Mouse (Mus musculus): ENCODE measurements around the gene Olfr1414. TPM values are rescaled to one million over a fixed set of nuclear protein-coding genes. Genes with fewer than 3 reads are reported as not detected.

Olfr1414 gene
- total and polyA plus RNA-seq, 3 experiments: 0.25 TPM; not detected in 2

DNA sequence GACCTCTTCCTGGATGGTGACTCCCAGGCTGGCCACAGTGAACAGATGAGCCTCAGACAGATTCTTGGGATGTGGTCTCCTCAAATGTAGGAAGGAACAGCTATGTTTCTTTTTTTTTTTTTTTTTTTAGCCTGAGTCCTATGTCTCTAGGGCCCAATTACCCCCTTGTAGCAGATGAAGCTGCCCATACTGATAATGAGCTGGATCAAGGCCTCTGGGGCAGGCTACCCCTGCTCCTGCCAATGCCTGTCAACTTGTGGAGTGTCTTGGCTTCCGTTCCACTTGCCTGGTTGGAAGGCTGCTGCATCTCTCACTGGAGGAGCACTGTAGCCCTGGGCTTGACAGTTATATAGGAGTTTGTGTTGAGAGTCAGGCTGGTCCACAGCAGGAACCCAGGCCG lies 22.5 kb downstream of the Olfr1414 start, which contains the start of gene Olfr1415:
Gene Olfr1415 (minus strand): TSS at position 101 of the 400 bp plus-strand sequence.
- H3K4me1 ChIP-seq (ENCODE audit: control insufficient read depth in 1 of 2, insufficient read depth in 2 of 2): no peaks in the 10 kb centered on the region
- no peak within 1 kb of the TSS for H3K27ac ChIP-seq (ENCODE audit: insufficient read depth, low read depth)
- no peaks in the 10 kb centered on the region for H3K79me2 ChIP-seq (replicated peaks; ENCODE audit: control insufficient read depth, extremely low read depth, insufficient read depth, poor library complexity, severe bottlenecking)
- no peak for DNase-seq (ENCODE audit: extremely low read depth)
- no peak within 1 kb of the TSS for H3K4me3 ChIP-seq (replicated peaks in 1 of 3; ENCODE audit: low read depth in 2 of 3, low read length in 2 of 3, poor library complexity in 1 of 3)
- in situ Hi-C loops (cut with MboI; ENCODE audit: low pct_ligation_motif_present, low pct_unique_long_range_greater_than_20kb, low sequenced_read_pairs): no loop called here
- H3K27me3 ChIP-seq (replicated peaks): peaks cover 61% of the 10 kb centered on the region
- TF ChIP-seq MEF2A (IDR thresholded peaks at IDR 0.05; ENCODE audit: borderline replicate concordance, low read depth, low read length): no peak
- TF ChIP-seq POLR2A (IDR thresholded peaks at IDR 0.05; ENCODE audit: low read depth, low read length): no peak
- no peak for TF ChIP-seq JUND (conservative IDR thresholded peaks at IDR 0.05; ENCODE audit: low read depth, low read length)
- no peak for TF ChIP-seq E2F4 (IDR thresholded peaks at IDR 0.05; ENCODE audit: insufficient replicate concordance, low read depth, low read length)
- no peak for TF ChIP-seq PAX5 (IDR thresholded peaks at IDR 0.05; ENCODE audit: low read length)
- no peak for TF ChIP-seq SMC3 (IDR thresholded peaks at IDR 0.05; ENCODE audit: low read depth, low read length)
- dilution Hi-C loops (cut with MboI; ENCODE audit: extremely low pct_ligation_motif_present, extremely low pct_unique_long_range_greater_than_20kb, low sequenced_read_pairs): no loop called here
- peaks cover 6% of the 10 kb centered on the region for H3K9me3 ChIP-seq (replicated peaks; ENCODE audit: low read length)
- H3K36me3 ChIP-seq (replicated peaks in 1 of 2; ENCODE audit: control insufficient read depth in 1 of 2, insufficient read depth in 1 of 2, low read length in 1 of 2): no peaks in the 10 kb centered on the region
- no peak within 1 kb of the TSS for H3K4me2 ChIP-seq (ENCODE audit: insufficient read depth, low read depth, poor library complexity, severe bottlenecking)
- no peak within 1 kb of the TSS for H3K9ac ChIP-seq (ENCODE audit: insufficient read depth, low read depth)

GRCm38 (mm10) chr1:92485013-92485412 lies 33.4 kb downstream of the Olfr1414 start, which contains the start of gene Olfr1416:
Gene Olfr1416, minus strand, starts transcription at chr1:92485113.
- H3K4me2 ChIP-seq (ENCODE audit: insufficient read depth, low read depth, poor library complexity, severe bottlenecking): no peak within 1 kb of the TSS
- dilution Hi-C loops (cut with MboI; ENCODE audit: extremely low pct_ligation_motif_present, extremely low pct_unique_long_range_greater_than_20kb, low sequenced_read_pairs): no loop called here
- peaks cover 5% of the 10 kb centered on the region for H3K9me3 ChIP-seq (replicated peaks; ENCODE audit: low read length)
- peaks cover 58% of the 10 kb centered on the region for H3K27me3 ChIP-seq (replicated peaks)
- H3K79me2 ChIP-seq (replicated peaks; ENCODE audit: control insufficient read depth, extremely low read depth, insufficient read depth, poor library complexity, severe bottlenecking): no peaks in the 10 kb centered on the region
- H3K9ac ChIP-seq (ENCODE audit: insufficient read depth, low read depth): no peak within 1 kb of the TSS
- in situ Hi-C loops (cut with MboI; ENCODE audit: low pct_ligation_motif_present, low pct_unique_long_range_greater_than_20kb, low sequenced_read_pairs): no loop called here
- no peak within 1 kb of the TSS for H3K4me3 ChIP-seq (replicated peaks in 1 of 3; ENCODE audit: low read depth in 2 of 3, low read length in 2 of 3, poor library complexity in 1 of 3)
- H3K36me3 ChIP-seq (replicated peaks in 1 of 2; ENCODE audit: control insufficient read depth in 1 of 2, insufficient read depth in 1 of 2, low read length in 1 of 2): no peaks in the 10 kb centered on the region
- DNase-seq (ENCODE audit: extremely low read depth): no peak
- no peak within 1 kb of the TSS for H3K27ac ChIP-seq (ENCODE audit: insufficient read depth, low read depth)
- TF ChIP-seq MAFK (IDR thresholded peaks at IDR 0.05; ENCODE audit: insufficient replicate concordance, low read length): no peak
- TF ChIP-seq POLR2AphosphoS2 (IDR thresholded peaks at IDR 0.05; ENCODE audit: low read depth, low read length): no peak
- no peak for TF ChIP-seq USF2 (conservative IDR thresholded peaks at IDR 0.05; ENCODE audit: low read depth, low read length)
- no peak for TF ChIP-seq RCOR1 (conservative IDR thresholded peaks at IDR 0.05; ENCODE audit: low read depth, low read length)
- no peak for TF ChIP-seq IRF4 (IDR thresholded peaks at IDR 0.05; ENCODE audit: low read depth, low read length)
- TF ChIP-seq ETS1 (conservative IDR thresholded peaks at IDR 0.05; ENCODE audit: low read depth, low read length): no peak
- TF ChIP-seq CTCF (conservative IDR thresholded peaks at IDR 0.05 in 1 of 2, IDR thresholded peaks at IDR 0.05 in 1 of 2; ENCODE audit: low read depth in 2 of 2, low read length in 2 of 2): no peak
- TF ChIP-seq UBTF (IDR thresholded peaks at IDR 0.05; ENCODE audit: low read depth, low read length): no peak
- TF ChIP-seq JUN (IDR thresholded peaks at IDR 0.05; ENCODE audit: insufficient read depth, low read depth, low read length): no peak
- no peak for TF ChIP-seq NRF1 (IDR thresholded peaks at IDR 0.05; ENCODE audit: low read depth, low read length)
- TF ChIP-seq ZNF384 (IDR thresholded peaks at IDR 0.05; ENCODE audit: low read depth, low read length): no peak
- no peak for TF ChIP-seq ZMIZ1 (IDR thresholded peaks at IDR 0.05; ENCODE audit: low read depth, low read length)
- TF ChIP-seq BHLHE40 (IDR thresholded peaks at IDR 0.05; ENCODE audit: low read depth, low read length): no peak
- TF ChIP-seq CHD1 (IDR thresholded peaks at IDR 0.05; ENCODE audit: low read depth, low read length): no peak
- TF ChIP-seq MYC (IDR thresholded peaks at IDR 0.05; ENCODE audit: low read depth, low read length): no peak
- no peak for TF ChIP-seq E2F4 (IDR thresholded peaks at IDR 0.05; ENCODE audit: insufficient replicate concordance, low read depth, low read length)
- no peak for TF ChIP-seq ELF1 (IDR thresholded peaks at IDR 0.05; ENCODE audit: low read depth, low read length)
- no peak for TF ChIP-seq SIN3A (IDR thresholded peaks at IDR 0.05; ENCODE audit: low read length)
- TF ChIP-seq TCF12 (IDR thresholded peaks at IDR 0.05; ENCODE audit: low read depth, low read length): no peak
- no peaks in the 10 kb centered on the region for H3K4me1 ChIP-seq (ENCODE audit: control insufficient read depth in 1 of 2, insufficient read depth in 2 of 2)

Data from CH12.LX (cell line).